Mouse (Mus musculus) ovary, postnatal 14 days (tissue): ENCODE results near the gene Kmt2b.

ENCODE experiments used
- DNase-seq: peaks from one replicate; pipeline ENCODE4 v3.0.0; 2022; ENCODE audit warnings: low spot score

Gene Kmt2b

DNA sequence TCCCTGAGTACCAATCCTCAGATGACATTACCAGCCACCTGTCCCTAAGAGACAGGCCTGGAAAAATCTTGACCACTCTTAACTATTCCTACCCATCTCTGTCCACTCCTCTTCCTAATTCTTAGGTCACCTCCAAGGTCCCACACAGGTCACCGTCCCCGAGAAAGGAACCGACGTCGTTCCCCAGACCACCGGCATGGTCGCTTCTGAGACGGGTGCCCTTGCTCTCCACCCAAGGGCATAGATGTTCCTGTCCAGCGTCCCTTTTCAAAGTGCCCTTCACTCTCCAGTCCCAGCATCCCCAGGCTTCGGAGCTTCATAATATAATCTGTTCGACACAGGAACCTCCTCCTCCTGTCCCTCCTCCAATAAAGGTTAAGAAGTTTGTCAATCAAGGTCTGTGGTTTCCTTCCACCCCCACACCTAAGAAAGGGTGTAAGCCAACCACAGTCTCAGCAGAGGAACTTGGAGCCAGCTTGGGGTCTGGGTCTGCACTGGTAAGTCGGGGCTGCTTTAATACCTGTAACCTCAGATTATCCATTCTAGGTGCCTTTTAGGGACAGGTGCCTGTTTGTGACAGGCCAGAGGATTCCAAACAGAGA lies 23.5 kb downstream of the Kmt2b start, which contains the start of gene Igflr1:
Igflr1 (plus strand) TSS at position 458 of the 602 bp plus-strand sequence.
- DNase-seq = no peak

DNA sequence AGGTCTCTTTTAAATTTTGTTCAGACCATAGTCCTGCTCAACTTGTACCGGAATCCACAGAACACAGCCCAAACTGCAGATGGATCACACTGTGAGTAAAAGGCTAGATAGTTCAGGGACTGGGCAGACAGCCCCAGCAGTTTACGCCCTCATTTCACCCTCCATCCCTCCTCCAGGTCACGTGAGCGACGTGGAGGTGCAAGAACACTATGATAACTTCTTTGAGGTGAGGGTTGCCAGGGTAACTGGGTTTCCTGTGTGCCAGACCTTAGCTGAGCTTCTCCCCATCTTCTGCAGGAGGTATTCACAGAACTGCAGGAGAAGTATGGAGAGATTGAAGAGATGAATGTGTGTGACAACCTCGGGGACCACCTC lies 24.6 kb downstream of the Kmt2b start:
- no peak for DNase-seq

DNA sequence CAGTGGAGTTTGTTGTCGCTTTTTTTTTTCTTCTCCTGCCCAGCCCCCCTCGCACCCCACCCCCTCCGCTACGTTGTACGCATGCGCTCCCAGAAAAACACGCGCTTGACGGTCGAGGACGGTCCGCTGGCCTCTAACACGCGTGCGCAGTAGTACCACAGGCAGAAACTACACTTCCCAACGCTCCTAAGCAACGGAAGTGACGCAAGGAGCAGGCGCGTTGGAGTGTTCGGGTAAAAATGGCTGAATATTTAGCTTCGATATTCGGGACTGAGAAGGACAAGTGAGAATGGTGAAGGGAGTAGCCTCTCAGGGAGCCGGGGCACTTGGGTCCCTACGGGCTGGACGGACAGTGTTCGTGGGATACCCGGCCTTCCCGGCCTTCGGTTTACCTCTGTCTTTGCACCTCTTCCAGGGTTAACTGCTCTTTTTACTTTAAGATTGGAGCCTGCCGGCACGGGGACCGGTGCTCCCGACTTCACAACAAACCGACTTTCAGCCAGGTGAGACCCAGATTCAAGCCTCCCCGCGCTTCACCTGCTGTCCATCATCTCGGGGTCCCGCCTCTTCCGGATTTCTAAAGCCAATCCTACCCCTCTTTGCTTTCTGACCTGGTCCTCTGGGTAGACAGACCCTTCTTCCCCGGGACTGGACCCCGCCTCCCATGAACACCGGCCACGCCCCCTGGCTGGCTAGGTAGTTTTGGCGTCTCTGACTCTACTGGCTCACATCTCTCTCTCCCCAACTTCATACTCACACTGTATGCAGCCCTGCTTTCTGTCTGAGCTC lies 25.2 kb downstream of the Kmt2b start, which contains the start of the genes U2af1l4, Gm49396 and Psenen:
U2af1l4 (plus strand) TSS at position 185 of the 789 bp plus-strand sequence.
Gm49396 (plus strand) TSS at position 228 of the 789 bp plus-strand sequence.
Psenen (minus strand) TSS at position 511 of the 789 bp plus-strand sequence.
- peak; percentile 87 for DNase-seq

DNA sequence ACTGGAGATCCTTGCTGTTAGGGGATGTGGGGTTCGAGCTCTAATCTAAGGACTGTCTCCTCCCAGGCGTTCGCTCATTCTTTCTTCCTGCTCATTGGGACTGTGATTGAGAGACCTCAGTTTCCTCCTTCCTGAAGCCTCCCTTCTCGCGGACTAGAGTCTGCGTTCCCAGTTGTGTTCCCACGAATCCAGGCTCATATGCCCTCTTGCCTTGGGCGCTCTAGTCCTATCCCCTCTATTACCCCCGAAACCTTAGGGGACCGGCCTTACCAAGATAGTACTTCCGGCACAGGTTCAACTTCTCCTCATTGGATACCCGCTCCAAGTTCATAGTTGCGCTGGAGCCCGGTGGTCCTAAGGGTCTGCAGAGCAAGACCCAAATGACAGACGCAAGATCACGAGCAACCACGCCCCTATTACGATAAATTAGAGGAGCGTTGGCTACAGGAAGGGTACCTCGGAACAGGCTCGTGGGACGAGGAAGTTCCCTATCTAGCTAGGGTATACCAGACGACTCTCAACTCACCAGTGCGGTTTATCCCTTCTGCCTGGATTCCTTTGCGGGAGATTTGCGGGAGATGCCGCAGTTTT lies 25.9 kb downstream of the Kmt2b start:
- no peak for DNase-seq

DNA sequence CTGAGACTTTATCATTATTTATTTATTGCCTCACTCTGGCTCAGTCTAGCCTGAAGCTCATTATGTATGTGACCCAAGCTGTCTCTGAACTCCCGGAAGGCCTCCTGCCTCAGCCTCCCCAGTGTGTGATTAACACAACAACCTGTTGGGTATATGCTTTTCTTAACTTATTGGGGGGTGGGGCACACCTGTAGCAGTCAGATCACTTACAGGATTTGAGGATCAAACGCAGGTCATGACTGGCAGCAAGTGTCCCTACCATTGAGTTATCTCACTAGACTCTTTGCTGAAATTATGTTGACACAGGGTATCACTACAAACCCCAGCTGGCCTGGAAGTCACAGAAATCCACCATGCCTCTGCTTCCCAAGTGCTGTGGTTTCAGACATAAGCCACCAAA lies 28.2 kb downstream of the Kmt2b start:
- no peak for DNase-seq

DNA sequence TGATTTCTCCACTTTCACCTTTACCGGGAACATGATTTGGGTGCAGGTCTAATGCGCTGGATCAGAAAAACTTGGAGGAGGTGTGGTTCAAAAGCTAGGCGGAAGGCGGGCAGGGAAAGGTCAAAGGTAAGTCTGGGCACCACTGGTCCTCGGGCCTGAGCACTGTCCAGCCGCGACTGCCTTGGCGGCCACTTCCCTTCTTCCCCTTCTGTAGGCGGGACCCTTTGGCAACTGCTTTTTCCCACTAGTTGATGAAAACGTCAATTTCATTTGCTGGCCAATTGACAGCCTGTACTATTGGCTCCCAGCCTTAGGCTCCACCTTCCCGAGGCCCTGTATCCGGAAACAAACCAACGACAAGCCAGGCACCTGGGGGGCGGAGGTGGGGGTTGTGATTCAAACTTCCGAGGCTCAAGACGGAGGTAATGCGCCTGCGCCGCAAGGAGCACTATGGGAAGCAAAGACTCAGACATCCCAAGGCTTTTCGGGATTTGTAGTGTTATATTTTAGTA lies 29.0 kb downstream of the Kmt2b start, which contains the start of gene Lin37:
Lin37 (minus strand) TSS at position 396 of the 512 bp plus-strand sequence.
- DNase-seq = peak; percentile 88

DNA sequence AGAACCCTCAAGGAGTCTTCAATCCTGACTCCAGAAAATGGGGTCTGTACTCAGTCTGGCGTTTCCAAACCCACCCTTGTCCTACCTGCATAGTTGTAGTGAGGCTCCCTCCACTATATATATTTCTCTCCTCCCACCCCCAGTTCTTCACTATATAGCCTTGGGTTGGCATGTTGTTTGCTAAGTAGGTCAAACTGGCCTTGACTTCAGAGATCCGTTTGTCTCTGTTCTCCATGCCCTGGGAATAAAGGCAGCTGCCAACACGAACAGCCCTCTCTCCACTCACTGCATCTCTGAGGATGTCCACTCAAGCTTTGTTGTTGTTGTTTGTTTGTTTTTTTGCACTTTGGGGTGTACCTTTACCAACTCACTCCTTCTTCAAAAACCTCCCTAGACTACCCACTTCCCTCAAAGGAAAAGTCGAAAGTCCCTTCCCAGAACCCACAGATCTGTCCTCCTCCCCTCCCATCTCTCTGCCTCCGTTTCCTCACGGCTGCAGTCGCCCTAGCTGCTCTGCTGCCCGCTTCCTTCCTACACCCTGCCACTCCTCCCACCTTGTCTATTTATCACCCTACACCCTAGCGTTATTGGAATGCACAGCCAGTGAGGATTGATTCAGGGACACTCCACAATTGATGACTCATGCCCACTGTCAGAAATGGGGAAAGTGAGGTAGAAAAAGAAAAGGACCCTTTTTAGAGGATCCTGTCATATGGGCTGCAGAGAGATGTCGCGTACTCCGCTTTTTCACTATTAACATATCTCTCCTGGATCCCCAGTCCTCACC lies 29.7 kb downstream of the Kmt2b start:
- no peak for DNase-seq

DNA sequence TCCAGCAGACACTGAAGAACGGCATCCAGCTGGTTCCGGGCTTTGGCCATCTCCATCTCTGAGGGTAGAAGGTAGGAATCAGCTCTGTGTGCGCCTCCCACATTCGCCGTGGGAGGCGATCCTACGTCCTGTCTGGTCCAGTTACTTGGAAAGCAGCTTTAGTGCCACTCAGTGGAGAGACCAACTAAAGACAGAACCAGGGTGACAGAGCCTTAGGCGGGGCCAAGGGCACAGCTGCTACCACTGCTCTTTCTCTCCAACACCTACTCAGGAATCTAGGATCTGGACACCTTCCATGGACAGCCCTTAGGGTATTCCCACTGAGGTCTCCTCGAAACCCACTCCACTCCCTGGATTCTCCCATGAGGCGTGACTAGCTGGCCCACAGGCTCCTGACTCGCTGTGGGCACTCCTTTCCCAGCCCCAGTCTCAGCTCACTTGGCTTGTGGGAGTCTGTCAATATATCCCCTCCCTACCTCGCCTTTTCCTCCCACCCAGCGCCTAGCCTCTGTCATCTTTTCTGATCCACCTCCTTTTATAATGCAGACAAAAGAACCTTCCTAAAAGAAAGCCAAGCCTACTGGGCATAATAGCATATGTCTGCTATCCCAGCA lies 30.5 kb downstream of the Kmt2b start:
- DNase-seq = no peak

DNA sequence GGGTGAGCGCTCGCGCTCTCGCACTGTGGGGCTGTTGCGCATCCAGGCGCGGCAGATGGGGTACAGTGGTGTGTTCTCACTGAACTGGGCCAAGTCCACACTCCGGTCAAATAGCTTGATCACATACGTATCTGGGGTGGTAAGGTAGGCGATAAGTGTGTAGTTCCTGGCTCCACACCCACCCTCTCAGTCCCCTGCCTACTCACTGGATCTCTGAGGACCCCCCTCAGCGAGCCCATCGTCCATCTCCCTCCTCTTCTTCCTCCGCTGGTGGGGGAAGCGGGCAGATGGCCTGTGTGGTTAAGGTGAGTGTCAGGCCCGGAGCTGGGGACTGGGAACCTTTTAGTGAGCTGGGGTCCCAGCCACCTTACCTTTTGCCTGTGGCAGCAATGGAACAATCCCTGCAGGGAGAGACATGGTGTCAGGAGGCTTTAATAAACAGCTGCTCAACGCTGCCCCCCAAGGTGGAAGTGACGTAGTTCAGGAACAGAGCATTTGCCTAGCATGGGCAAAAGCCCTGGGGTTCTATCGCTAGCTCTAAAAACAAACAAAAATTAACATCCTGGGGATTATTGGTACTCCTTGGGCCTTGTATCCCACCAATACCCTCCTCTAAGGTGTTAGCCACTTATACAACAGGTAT lies 31.5 kb downstream of the Kmt2b start:
- no peak for DNase-seq

DNA sequence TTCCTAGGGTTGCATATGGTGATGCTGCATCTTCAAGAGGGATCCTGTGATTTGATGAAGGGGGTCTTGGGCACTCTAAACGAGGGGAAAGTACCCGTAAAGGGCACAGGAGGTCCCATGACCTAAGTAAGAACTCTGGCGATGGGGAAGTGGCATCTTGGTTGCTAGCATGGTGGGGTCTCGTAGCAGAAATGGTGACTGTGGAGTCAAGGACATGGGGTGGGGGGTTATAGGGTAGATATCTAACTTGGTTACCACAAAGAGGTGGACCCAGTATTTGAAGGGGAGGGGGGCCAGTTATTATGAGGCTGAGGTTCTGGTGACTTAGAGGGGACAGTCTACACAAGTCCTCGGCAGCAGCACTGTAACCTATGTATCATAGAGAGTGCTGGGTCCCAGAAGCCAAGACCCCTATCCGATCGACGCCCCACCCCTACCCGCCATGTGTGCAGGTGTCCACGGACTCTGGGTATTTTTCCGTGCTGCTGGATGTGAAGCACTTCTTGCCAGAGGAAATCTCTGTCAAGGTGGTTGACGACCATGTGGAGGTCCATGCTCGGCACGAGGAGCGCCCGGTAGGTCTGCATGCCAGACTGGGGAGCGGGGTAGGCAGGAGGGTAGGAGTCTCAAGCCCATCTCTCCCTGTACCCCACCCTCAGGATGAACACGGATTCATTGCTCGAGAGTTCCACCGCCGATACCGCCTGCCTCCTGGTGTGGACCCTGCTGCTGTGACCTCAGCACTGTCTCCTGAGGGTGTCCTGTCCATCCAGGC lies 34.5 kb downstream of the Kmt2b start:
- no peak for DNase-seq

DNA sequence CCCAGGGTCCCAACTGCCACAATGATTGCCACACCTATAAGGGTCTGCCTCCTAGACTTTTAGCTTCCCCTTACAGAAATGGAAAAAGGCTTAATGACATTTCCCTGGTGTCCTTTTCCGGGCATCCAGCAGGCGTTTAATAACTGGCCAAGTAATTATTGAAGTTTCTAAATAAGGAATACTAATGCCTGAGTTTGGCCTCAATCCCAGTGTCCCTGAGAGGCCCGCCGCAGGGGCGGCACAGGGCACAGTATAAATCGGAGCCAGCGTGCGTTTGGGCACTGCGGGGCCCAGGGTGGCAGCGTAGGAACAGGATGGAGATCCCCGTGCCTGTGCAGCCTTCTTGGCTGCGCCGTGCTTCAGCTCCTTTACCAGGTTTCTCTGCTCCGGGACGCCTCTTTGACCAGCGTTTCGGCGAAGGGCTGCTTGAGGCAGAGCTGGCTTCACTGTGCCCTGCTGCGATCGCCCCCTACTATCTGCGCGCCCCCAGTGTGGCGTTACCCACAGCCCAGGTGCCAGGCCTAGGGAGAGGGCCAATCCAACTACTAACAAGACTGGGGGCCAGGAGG lies 35.4 kb downstream of the Kmt2b start:
- no peak for DNase-seq

DNA sequence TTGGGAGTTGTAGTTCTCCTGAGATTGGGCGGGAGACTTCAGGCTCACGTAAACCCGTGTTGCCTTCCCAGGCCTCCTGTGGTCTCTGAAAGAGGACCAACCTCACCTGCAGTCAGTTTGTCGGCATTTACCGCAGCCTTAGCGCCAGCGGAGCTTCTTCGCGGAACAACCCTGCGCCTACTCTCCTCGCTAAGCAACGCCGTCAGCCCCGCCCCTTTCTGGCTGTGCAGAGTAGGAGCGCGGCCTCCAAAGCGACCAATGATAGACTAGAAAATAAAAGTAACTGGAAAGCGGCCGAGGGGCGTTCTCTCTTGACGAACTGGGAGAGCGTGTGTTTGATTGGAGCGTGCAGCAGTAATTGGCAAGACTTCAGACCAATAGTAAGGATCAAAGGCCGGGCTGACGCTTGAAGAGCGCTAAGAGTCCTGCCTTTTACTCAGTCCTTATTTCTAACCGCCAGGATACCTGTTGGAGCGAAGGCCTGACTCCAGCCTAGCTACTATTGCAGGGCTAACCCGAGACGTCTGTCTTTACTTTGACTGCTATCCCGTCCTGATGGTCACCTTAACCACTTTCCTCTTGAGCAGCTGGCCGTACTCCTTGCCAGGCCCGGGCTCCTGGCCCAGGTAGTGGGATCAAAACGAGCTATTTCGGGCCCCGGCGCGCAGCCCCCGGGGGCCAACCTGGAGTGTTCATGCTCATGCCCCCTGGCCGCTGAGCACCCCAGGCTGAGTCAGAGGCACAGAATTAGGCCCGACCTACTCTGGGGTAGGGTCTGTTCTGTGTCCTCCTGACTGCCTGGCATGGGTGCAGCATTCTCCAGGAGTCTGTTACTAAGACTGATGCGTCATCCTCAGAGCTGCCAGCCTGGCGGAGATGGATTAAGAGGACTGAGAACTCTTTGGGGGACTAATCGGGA lies 36.2 kb downstream of the Kmt2b start, which contains the start of the genes Hspb6 and Proser3:
Hspb6 (plus strand) TSS at position 77 of the 919 bp plus-strand sequence.
Proser3 (minus strand) TSS at position 198 of the 919 bp plus-strand sequence.
- peak; percentile 92 for DNase-seq

DNA sequence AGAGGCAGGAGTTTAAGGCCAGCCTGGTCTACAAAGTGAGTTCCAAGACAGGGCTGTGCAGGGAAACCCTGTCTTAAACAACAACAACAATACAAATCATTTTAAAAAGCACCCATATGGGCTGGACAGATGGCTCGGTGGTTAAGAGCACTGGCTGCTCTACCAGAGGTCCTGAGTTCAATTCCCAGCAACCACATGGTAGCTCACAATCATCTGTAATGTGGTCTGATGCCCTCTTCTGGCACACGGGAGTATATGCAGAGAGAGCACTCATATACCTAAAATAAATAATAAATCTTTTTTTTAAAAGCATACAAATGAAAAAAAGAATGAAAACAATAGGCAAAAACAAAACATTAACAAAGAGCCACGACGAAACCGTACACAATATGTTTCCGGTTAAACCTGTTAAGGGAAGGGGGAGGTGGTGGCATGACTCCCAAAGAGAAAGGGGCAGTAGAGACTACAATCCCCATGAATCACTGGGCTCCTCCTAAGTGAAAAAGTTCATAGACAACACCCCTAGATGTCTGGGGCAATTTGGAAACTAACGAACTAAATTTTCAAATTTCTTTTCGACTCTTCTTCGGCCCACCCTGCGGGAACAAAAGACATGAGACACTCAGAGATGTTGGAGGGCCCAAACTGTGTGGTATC lies 37.0 kb downstream of the Kmt2b start:
- DNase-seq = no peak

DNA sequence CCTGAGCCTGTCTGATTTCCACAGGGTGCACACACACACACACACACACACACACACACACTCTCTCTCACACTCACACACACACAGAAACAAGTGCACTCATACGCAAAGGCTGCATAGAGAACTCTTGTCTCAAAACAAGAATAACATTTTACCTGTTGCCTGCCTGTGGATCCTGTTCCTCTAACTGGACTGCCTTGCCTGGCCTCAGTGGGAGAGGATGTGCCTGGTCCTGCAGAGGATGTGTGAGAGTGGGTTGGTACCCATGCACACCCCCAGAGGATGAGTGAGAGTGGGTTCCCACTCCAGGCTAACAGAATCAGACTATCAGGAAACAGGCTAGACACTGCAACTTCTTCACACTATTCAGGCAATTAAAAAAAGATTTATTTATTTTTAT lies 37.9 kb downstream of the Kmt2b start:
- DNase-seq = no peak

DNA sequence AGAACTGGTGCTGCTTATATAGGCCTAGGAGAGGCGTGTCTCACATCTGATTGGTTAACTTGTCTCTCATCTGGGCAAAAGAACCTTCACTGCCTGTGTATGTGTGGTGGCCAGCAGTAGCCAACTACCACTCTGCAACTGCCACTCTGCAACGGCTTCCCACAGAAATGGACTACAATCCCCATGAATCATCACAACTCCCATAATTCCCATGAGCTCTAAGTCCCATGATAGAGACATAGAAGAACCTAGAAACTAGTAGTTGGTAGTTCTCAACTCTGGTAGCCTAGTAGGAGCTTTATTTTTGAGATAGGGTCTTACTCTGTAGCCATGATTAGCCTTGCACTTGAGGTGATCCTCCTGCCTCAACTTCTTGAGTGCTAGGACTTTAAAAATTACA lies 38.6 kb downstream of the Kmt2b start:
- DNase-seq = no peak

DNA sequence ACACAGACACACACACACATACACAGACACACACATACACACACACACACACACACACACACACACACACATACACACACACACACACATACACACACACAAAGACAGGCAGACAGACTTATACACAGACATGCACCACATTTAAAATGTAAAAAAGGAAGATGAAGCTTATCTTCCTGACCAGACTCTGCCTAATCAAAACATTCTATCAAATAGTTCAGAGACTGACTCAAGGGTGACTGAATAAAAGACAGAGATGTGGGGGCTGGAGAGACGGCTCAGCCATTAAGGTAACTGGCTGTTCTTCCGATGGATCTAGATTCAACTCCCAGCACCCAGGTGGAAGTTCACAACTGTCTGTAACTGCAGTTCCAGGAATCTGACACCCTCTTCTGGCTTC lies 44.2 kb downstream of the Kmt2b start:
- DNase-seq = no peak

DNA sequence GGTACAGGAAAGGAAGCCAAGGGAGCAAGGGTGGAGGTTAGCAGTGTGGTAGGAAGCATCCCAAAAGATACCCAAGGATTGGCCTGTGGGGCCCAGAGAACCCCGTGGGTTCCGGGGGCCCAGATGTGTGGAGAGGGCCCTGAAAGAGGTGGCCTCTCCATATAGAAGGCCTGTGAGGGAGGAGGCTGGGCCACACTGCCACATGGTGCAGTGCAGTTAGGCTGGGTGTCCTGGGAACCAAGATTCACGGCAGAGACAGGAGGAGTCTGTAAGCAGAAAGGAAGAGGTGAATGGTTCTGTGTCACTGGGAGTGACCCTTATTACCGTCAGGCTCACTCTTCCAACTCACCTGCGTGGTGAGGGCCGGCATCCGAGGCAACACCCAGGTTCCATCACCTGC lies 48.0 kb downstream of the Kmt2b start:
- DNase-seq = no peak
